Mouse (Mus musculus): ENCODE results near the gene Colgalt1.

The Colgalt1 gene

GRCm38 (mm10) chr8:71591471-71592373 is 19.1 kb upstream of the Colgalt1 start, which contains the start of gene Pgls:
Pgls (plus strand) TSS chr8:71592176.
- peak; percentile 96 for DNase-seq (ENCODE audit: low spot score)

GRCm38 (mm10) chr8:71592374-71593170 is 18.2 kb upstream of the Colgalt1 start:
- DNase-seq (ENCODE audit: low spot score) = peak; percentile 70

GRCm38 (mm10) chr8:71593556-71594323 is 17.1 kb upstream of the Colgalt1 start:
- DNase-seq (ENCODE audit: low spot score) = no peak

GRCm38 (mm10) chr8:71594324-71594722 is 16.5 kb upstream of the Colgalt1 start:
- DNase-seq (ENCODE audit: low spot score) = no peak

GRCm38 (mm10) chr8:71595862-71596261 is 14.9 kb upstream of the Colgalt1 start:
- peak; percentile 86 for DNase-seq (ENCODE audit: low spot score)

- DNase-seq (ENCODE audit: low spot score) = no peak
These were observed 14.4 kb upstream of the Colgalt1 start for GRCm38 (mm10) chr8:71596384-71596783.

- DNase-seq (ENCODE audit: low spot score) = peak; percentile 28
These were observed 14.0 kb upstream of the Colgalt1 start for GRCm38 (mm10) chr8:71596798-71597197.

- no peak for DNase-seq (ENCODE audit: low spot score)
These were observed 13.3 kb upstream of the Colgalt1 start, which contains the start of gene Fam129c for GRCm38 (mm10) chr8:71597451-71597850. Fam129c (plus strand) TSS chr8:71597648.

GRCm38 (mm10) chr8:71598375-71598774 is 12.4 kb upstream of the Colgalt1 start:
- no peak for DNase-seq (ENCODE audit: low spot score)

GRCm38 (mm10) chr8:71598841-71599240 is 12.0 kb upstream of the Colgalt1 start:
- DNase-seq (ENCODE audit: low spot score) = no peak

- no peak for DNase-seq (ENCODE audit: low spot score)
These were observed 8.7 kb upstream of the Colgalt1 start for GRCm38 (mm10) chr8:71601939-71602665.

- DNase-seq (ENCODE audit: low spot score) = peak; percentile 92
These were observed 8.0 kb upstream of the Colgalt1 start for GRCm38 (mm10) chr8:71602666-71603334.

- DNase-seq (ENCODE audit: low spot score) = no peak
These were observed 6.8 kb upstream of the Colgalt1 start for GRCm38 (mm10) chr8:71604021-71604420.

GRCm38 (mm10) chr8:71612141-71612540 is 1.3 kb downstream of the Colgalt1 start:
- DNase-seq (ENCODE audit: low spot score) = no peak

GRCm38 (mm10) chr8:71613418-71613817 is 2.6 kb downstream of the Colgalt1 start:
- DNase-seq (ENCODE audit: low spot score) = peak; percentile 43

- DNase-seq (ENCODE audit: low spot score) = no peak
These were observed 9.0 kb downstream of the Colgalt1 start for GRCm38 (mm10) chr8:71619786-71620185.

- peak; percentile 23 for DNase-seq (ENCODE audit: low spot score)
These were observed 14.3 kb downstream of the Colgalt1 start for GRCm38 (mm10) chr8:71625088-71625487.

GRCm38 (mm10) chr8:71626753-71627152 is 16.0 kb downstream of the Colgalt1 start:
- DNase-seq (ENCODE audit: low spot score) = no peak

- peak; percentile 41 for DNase-seq (ENCODE audit: low spot score)
These were observed 16.7 kb downstream of the Colgalt1 start for GRCm38 (mm10) chr8:71627265-71628099.

Measured in lung, postnatal 25 days (tissue).